Mouse (Mus musculus): ENCODE data around the gene Txnrd3. TPM values are rescaled to one million over a fixed set of nuclear protein-coding genes. Genes with fewer than 3 reads are reported as not detected.

The Txnrd3 gene
- polyA plus RNA-seq, 1 experiment from 2014 or later = 16.7 TPM

GRCm38 (mm10) chr6:89680155-89680554, 36.4 kb downstream of the Txnrd3 start:
- no peaks in the 10 kb centered on the region for H3K27me3 ChIP-seq (replicated peaks)
- H3K4me3 ChIP-seq = no peak overlapping the region
- ATAC-seq (replicated peaks) = peak; percentile 71; the same call in 1 of the 2 replicates
- no peaks in the 10 kb centered on the region; the same call in 1 of the 2 replicates for H3K36me3 ChIP-seq (replicated peaks)
- no peaks in the 10 kb centered on the region for H3K9me3 ChIP-seq
- H3K27ac ChIP-seq = no peak overlapping the region
- 13% methylated on average over 8 of the region's 8 CpGs for WGBS
- no peak overlapping the region for H3K9ac ChIP-seq
- H3K4me1 ChIP-seq = peaks cover 2% of the 10 kb centered on the region; the same call in 1 of the 2 replicates
- H3K4me2 ChIP-seq = no peak overlapping the region

DNA sequence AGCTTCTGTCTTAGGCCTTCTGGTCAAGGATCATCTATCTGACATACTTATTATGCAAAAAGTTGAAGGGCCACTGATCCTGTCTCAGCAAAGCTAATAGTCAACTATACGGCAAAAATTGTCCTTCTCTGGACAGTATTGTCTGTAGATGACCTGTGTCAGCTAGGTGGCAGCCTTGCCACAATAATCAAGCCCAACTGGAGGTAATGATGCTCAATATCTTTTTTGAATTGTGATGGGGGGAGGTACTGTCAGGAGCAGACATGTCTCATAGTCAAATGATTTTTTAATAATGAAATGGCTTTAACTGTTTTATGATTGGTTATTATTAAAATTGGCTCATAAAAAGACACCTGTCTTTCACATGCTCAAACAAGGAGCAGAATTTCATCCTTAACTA, 40.4 kb downstream of the Txnrd3 start:
- ATAC-seq (replicated peaks) = no peak
- WGBS = 55% methylated on average over 1 of the region's 1 CpGs
- H3K27me3 ChIP-seq (replicated peaks) = no peaks in the 10 kb centered on the region
- no peak overlapping the region for H3K4me3 ChIP-seq
- H3K4me1 ChIP-seq = peaks cover 2% of the 10 kb centered on the region; the same call in 1 of the 2 replicates
- no peaks in the 10 kb centered on the region for H3K36me3 ChIP-seq (replicated peaks)
- H3K4me2 ChIP-seq = no peak overlapping the region
- no peak overlapping the region for H3K27ac ChIP-seq
- no peaks in the 10 kb centered on the region for H3K9me3 ChIP-seq
- H3K9ac ChIP-seq = no peak overlapping the region

DNA sequence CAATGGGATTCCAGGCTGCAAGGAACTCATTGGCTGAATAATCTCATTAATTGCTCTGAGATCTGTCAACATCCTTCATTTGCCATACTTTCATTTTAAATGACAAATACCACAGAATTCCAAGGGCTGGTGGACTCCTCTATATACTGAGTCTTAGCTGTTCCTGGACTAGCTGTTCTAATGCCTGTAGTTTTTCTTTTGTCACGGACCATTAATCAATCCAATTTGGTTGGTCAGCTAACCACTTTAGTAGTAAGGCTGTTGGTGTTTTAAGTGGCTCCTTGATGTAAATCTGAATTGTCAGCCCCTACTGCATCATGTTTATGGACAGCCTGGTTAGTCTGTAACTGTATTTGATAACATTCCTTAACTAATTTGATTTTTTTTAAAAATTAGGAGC, 43.3 kb downstream of the Txnrd3 start:
- Histone ChIP-seq H3K4me1 (no peaks in the 10 kb centered on the region), H3K4me3 (no peak overlapping the region), H3K36me3 (replicated peaks) (no peaks in the 10 kb centered on the region), H3K27ac (no peak overlapping the region), H3K27me3 (replicated peaks) (no peaks in the 10 kb centered on the region), H3K9ac (no peak overlapping the region), H3K4me2 (no peak overlapping the region), H3K9me3 (no peaks in the 10 kb centered on the region)
- WGBS = 87% methylated on average over 1 of the region's 1 CpGs
- no peak for ATAC-seq (replicated peaks)

DNA sequence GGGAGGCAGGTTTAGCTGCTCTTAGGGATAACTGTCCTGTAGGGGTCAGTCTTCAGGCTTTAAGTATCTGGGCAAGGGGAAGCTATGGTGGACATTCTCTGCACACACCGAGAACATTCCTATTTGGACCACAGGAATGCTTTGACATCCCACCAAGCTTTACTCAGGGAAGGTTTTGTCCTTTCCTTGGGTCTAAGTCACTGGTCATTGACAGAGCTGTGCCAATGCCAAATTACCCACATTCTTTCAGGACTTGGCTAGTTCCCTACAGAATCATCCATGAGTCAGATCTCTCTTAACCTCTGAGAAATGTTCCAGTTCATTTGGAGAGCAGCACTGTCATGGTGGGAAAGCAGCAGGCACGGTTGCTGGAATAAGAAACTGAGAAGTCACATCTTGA, 62.8 kb downstream of the Txnrd3 start:
- Histone ChIP-seq H3K9ac (no peak overlapping the region), H3K9me3 (no peaks in the 10 kb centered on the region), H3K4me3 (no peak overlapping the region), H3K4me1 (no peaks in the 10 kb centered on the region), H3K36me3 (replicated peaks) (no peaks in the 10 kb centered on the region), H3K27ac (no peak overlapping the region), H3K27me3 (replicated peaks) (no peaks in the 10 kb centered on the region), H3K4me2 (no peak overlapping the region)
- 74% methylated on average over 2 of the region's 2 CpGs for WGBS
- no peak for ATAC-seq (replicated peaks)

- Histone ChIP-seq H3K9me3 (no peaks in the 10 kb centered on the region), H3K9ac (no peak within 1 kb of the TSS), H3K27me3 (replicated peaks) (no peaks in the 10 kb centered on the region), H3K36me3 (replicated peaks) (no peaks in the 10 kb centered on the region), H3K4me2 (no peak within 1 kb of the TSS), H3K4me1 (no peaks in the 10 kb centered on the region), H3K4me3 (no peak within 1 kb of the TSS), H3K27ac (no peak within 1 kb of the TSS)
- WGBS = 86% methylated on average over 4 of the region's 4 CpGs
- no peak for ATAC-seq (replicated peaks)
Measured at GRCm38 (mm10) chr6:89707240-89707639, 63.5 kb downstream of the Txnrd3 start, which contains the start of gene Vmn1r40. Gene Vmn1r40 (plus strand): TSS chr6:89707540.

DNA sequence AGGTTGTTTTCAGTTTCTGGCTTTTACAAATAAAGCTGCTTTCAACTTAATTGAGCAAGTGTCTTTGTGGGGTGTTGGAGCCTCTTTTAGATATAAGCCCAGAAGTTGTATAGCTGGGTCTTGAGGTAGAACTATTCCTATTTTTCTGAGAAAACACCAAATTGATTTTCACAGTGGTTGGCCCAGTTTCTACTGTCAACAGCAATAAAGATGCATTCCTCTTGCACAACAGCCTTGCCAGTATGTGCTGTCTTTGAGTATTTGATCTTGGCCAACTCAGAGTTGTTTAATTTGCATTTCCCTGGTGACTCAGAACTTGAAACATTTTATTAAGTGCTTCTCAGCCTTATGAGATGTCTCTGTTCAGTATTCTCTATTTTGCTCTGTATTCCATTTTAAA, 74.3 kb downstream of the Txnrd3 start:
- Histone ChIP-seq H3K4me2 (no peak overlapping the region), H3K4me3 (no peak overlapping the region), H3K36me3 (replicated peaks) (no peaks in the 10 kb centered on the region), H3K4me1 (no peaks in the 10 kb centered on the region), H3K9ac (no peak overlapping the region), H3K27me3 (replicated peaks) (no peaks in the 10 kb centered on the region), H3K9me3 (no peaks in the 10 kb centered on the region), H3K27ac (no peak overlapping the region)
- no peak for ATAC-seq (replicated peaks)

Other genes with a start within 250 kb of the Txnrd3 start
- 173 and 185 TPM in 2 replicates for gene Chchd6, start 48.3 kb upstream of the Txnrd3 start, polyA plus RNA-seq (2015; fragmentation: Nextera tagmentation; extraction: Ambion mirVana)
- gene Vmn1r40, start 63.6 kb downstream of the Txnrd3 start, polyA plus RNA-seq (2015; fragmentation: Nextera tagmentation; extraction: Ambion mirVana) = not detected in 2 replicates
- gene Vmn1r41, start 96.8 kb downstream of the Txnrd3 start, polyA plus RNA-seq (2015; fragmentation: Nextera tagmentation; extraction: Ambion mirVana) = not detected in 2 replicates
- gene Vmn1r42, start 232.4 kb downstream of the Txnrd3 start, polyA plus RNA-seq (2015; fragmentation: Nextera tagmentation; extraction: Ambion mirVana) = not detected in 2 replicates
- not detected in 2 replicates for gene Vmn1r43, start 232.4 kb downstream of the Txnrd3 start, polyA plus RNA-seq (2015; fragmentation: Nextera tagmentation; extraction: Ambion mirVana)
- gene Vmn1r44, start 239.7 kb downstream of the Txnrd3 start, polyA plus RNA-seq (2015; fragmentation: Nextera tagmentation; extraction: Ambion mirVana) = not detected in 2 replicates